Comparison of ENCODE assay signal across 18 mouse cellular contexts in genomic region chr17:79904593-79904992, GRCm38 (mm10). TPM values are rescaled to one million over a fixed set of nuclear protein-coding genes. Genes with fewer than 3 reads are reported as not detected.
DNase-seq lines count a peak whose midpoint lies in the region; ATAC-seq and TF ChIP-seq lines count a peak whose summit lies in the region.
"Had no signal": no experiment of that assay in that cellular context is flagged by ENCODE, and none has a peak within 500 bp of the region (broad histone marks: within the 10 kb centered on the region; RNA-seq: fewer than 3 reads in every experiment).

No protein-coding gene starts in this region.

- WGBS in liver, adult 2 months, result 52% methylated on average over 4 of the region's 4 CpGs
- 76% methylated on average over 4 of the region's 4 CpGs for WGBS in intestine, embryonic 14.5 days
- 56% methylated on average over 4 of the region's 4 CpGs for WGBS in intestine, postnatal 0 days

- H3K4me1 ChIP-seq in liver, adult 2 months (ENCODE audit: control insufficient read depth, insufficient read depth, low read length), result peaks cover 6% of the 10 kb centered on the region; the same call in 1 of the 2 replicates
- no peaks in the 10 kb centered on the region for H3K4me1 ChIP-seq in intestine, embryonic 14.5 days (replicated peaks; ENCODE audit: control insufficient read depth, insufficient read depth, low read length)
- H3K4me1 ChIP-seq in intestine, postnatal 0 days (replicated peaks; ENCODE audit: control insufficient read depth, insufficient read depth, low read length), result peaks cover 6% of the 10 kb centered on the region; the same call in 1 of the 2 replicates
- H3K4me1 ChIP-seq: hindbrain, embryonic 12.5 days; hindbrain, embryonic 15.5 days had no signal

- H3K4me3 ChIP-seq in liver, adult 2 months (ENCODE audit: insufficient read depth, low read depth, low read length), result no peak overlapping the region
- no peak overlapping the region for H3K4me3 ChIP-seq in intestine, embryonic 14.5 days (ENCODE audit: low read depth, low read length)
- no peak overlapping the region for H3K4me3 ChIP-seq in intestine, postnatal 0 days (ENCODE audit: low read depth, low read length)
- H3K4me3 ChIP-seq: gastrocnemius, adult 2 months; hindbrain, embryonic 12.5 days; hindbrain, embryonic 15.5 days had no signal

- H3K9me3 ChIP-seq in intestine, embryonic 14.5 days (ENCODE audit: control insufficient read depth, low read length), result no peaks in the 10 kb centered on the region
- no peaks in the 10 kb centered on the region for H3K9me3 ChIP-seq in intestine, postnatal 0 days (ENCODE audit: control insufficient read depth)
- H3K9me3 ChIP-seq: hindbrain, embryonic 12.5 days; hindbrain, embryonic 15.5 days had no signal

- H3K79me2 ChIP-seq in liver, adult 2 months (ENCODE audit: control insufficient read depth, insufficient read depth, low read length), result no peaks in the 10 kb centered on the region

- H3K27me3 ChIP-seq in liver, adult 2 months (ENCODE audit: control insufficient read depth, insufficient read depth, low read length), result no peaks in the 10 kb centered on the region
- no peaks in the 10 kb centered on the region for H3K27me3 ChIP-seq in intestine, embryonic 14.5 days (replicated peaks; ENCODE audit: control insufficient read depth, insufficient read depth, low read length)
- no peaks in the 10 kb centered on the region for H3K27me3 ChIP-seq in intestine, postnatal 0 days (replicated peaks; ENCODE audit: control insufficient read depth, insufficient read depth, low read length)
- H3K27me3 ChIP-seq: hindbrain, embryonic 12.5 days; hindbrain, embryonic 15.5 days had no signal

- H3K9ac ChIP-seq in liver, adult 2 months (ENCODE audit: low read depth, low read length), result no peak overlapping the region
- H3K9ac ChIP-seq in intestine, embryonic 14.5 days (ENCODE audit: low read length), result no peak overlapping the region
- no peak overlapping the region for H3K9ac ChIP-seq in intestine, postnatal 0 days (ENCODE audit: low read depth, low read length)
- H3K9ac ChIP-seq: forebrain, postnatal 0 days; hindbrain, embryonic 12.5 days; hindbrain, embryonic 15.5 days had no signal

- TF ChIP-seq CTCF in liver, adult 2 months (IDR thresholded peaks at IDR 0.05; ENCODE audit: low read depth, low read length), result no peak
- TF ChIP-seq CTCF in intestine, postnatal 0 days (IDR thresholded peaks at IDR 0.05; ENCODE audit: low read depth), result no peak

- no peak overlapping the region for H3K4me2 ChIP-seq in intestine, embryonic 14.5 days (ENCODE audit: low read length)
- H3K4me2 ChIP-seq in intestine, postnatal 0 days (replicated peaks; ENCODE audit: low read depth), result no peak overlapping the region
- H3K4me2 ChIP-seq: heart, embryonic 11.5 days; hindbrain, embryonic 12.5 days; hindbrain, embryonic 15.5 days had no signal

- H3K27ac ChIP-seq in liver, adult 2 months (replicated peaks; ENCODE audit: insufficient read depth, low read depth, low read length), result no peak overlapping the region
- H3K27ac ChIP-seq in intestine, embryonic 14.5 days (ENCODE audit: low read depth), result no peak overlapping the region
- no peak overlapping the region for H3K27ac ChIP-seq in intestine, postnatal 0 days (ENCODE audit: low read depth, low read length)
- H3K27ac ChIP-seq: gastrocnemius, adult 2 months; hindbrain, embryonic 12.5 days; hindbrain, embryonic 15.5 days had no signal

- ATAC-seq in intestine, embryonic 14.5 days (replicated peaks; ENCODE audit: low FRiP score, low TSS enrichment, low read depth), result no peak
- ATAC-seq in intestine, postnatal 0 days, result peak; percentile 57
- ATAC-seq in erythroblast, adult 5-6 weeks (replicated peaks; ENCODE audit: low FRiP score, poor library complexity, severe bottlenecking), result no peak
- ATAC-seq: forebrain, embryonic 14.5 days; forebrain, postnatal 0 days had no signal

- peak; percentile 52 for DNase-seq in liver, adult 2 months (ENCODE audit: extremely low read depth, low read depth, low spot score)
- DNase-seq in liver, result no peak
- peak; percentile 45 for DNase-seq in intestine, embryonic 14.5 days (ENCODE audit: low spot score)
- no peak for DNase-seq in right cerebral cortex, adult 18-20 months
- DNase-seq: adrenal gland, postnatal 10 days; adrenal gland, postnatal 36 days; cerebellum, adult 18-20 months; cerebellum, adult 9-10 months; cerebellum, postnatal 14 days; forebrain, postnatal 0 days; gastrocnemius, adult 2 months; gastrocnemius, postnatal 14 days had no signal

- no peak for TF ChIP-seq POLR2A in liver, adult 2 months (IDR thresholded peaks at IDR 0.05; ENCODE audit: extremely low read depth, insufficient read depth, low read length)

- no peaks in the 10 kb centered on the region for H3K36me3 ChIP-seq in liver, adult 2 months (ENCODE audit: control insufficient read depth, insufficient read depth, low read length)
- H3K36me3 ChIP-seq in intestine, embryonic 14.5 days (ENCODE audit: control insufficient read depth, insufficient read depth, low read length), result no peaks in the 10 kb centered on the region
- H3K36me3 ChIP-seq in intestine, postnatal 0 days (ENCODE audit: control insufficient read depth, insufficient read depth), result no peaks in the 10 kb centered on the region
- H3K36me3 ChIP-seq: hindbrain, embryonic 12.5 days; hindbrain, embryonic 15.5 days had no signal

RNA-seq across cellular contexts. Expression of gene Atl2, which starts 8.7 kb away (rescaled TPM):
- total RNA-seq in liver, adult 2 months (2014; rRNA removed), result 64.2 and 77.9 TPM in 2 replicates
- polyA plus RNA-seq in liver, adult 2 months (2012; rRNA removed), result 25.8 and 28.2 TPM in 2 replicates
- 40.1 and 40.3 TPM in 2 replicates for polyA plus RNA-seq in intestine, embryonic 14.5 days (2014; fragmentation: Nextera tagmentation; extraction: Ambion mirVana)
- 110 and 112 TPM in 2 replicates for polyA plus RNA-seq in intestine, postnatal 0 days (2015; fragmentation: Nextera tagmentation; extraction: Ambion mirVana)
- 16.7 and 30.1 TPM in 2 replicates for total RNA-seq in erythroblast, adult 5-6 weeks (2015; ENCODE audit: low replicate concordance)
- 21.6 and 38.2 TPM in 2 replicates for total RNA-seq in erythroblast, adult 5-6 weeks (2017; ENCODE audit: low replicate concordance)

Comparison
In these comparisons a context has a peak if more than half of its experiments do, and no peak if none do; other contexts are left out.
1. DNase-seq: peak in liver, adult 2 months (single experiment) and intestine, embryonic 14.5 days (single experiment); none in liver (single experiment) and right cerebral cortex, adult 18-20 months (single experiment).